Mouse (Mus musculus) limb, embryonic 10.5 days (tissue): Measurements from ENCODE around the gene Gmcl1. TPM values are rescaled to one million over a fixed set of nuclear protein-coding genes. Genes with fewer than 3 reads are reported as not detected.

Experiments used
- DNase-seq: peaks from one replicate; pipeline ENCODE4 v3.0.0-alpha.2; 2017; ENCODE audit warnings: low spot score
- H3K27ac ChIP-seq: fragments of 300-500 bp; sonication (generic); 2 replicates; pipeline ENCODE4 v1.5.1; 2016; ENCODE audit warnings: mild to moderate bottlenecking
- H3K27me3 ChIP-seq: fragments of 300-500 bp; sonication (generic); 2 replicates; pipeline ENCODE4 v1.6.1; 2016; ENCODE audit warnings: low read depth, mild to moderate bottlenecking; ENCODE audit not compliant: poor library complexity, severe bottlenecking
- H3K36me3 ChIP-seq: fragments of 300-500 bp; sonication (generic); 2 replicates; pipeline ENCODE4 v1.6.1; 2016; ENCODE audit warnings: mild to moderate bottlenecking, moderate library complexity
- H3K4me1 ChIP-seq: fragments of 300-500 bp; sonication (generic); 2 replicates; pipeline ENCODE4 v1.6.1; 2016
- H3K4me3 ChIP-seq: fragments of 300-500 bp; sonication (generic); 2 replicates; pipeline ENCODE4 v1.5.1; 2016; ENCODE audit warnings: mild to moderate bottlenecking, moderate library complexity
- H3K9me3 ChIP-seq: fragments of 300-500 bp; sonication (generic); replicated peaks from 2 replicates; pipeline ENCODE4 v1.6.1; 2016; ENCODE audit warnings: mild to moderate bottlenecking
- WGBS: fragments of 180-500 bp; shearing (Covaris S2); methylation state at CpG from one replicate; pipeline ENCODE4 v1.1.7; 2016; 5-methylcytosine and 5-hydroxymethylcytosine counted together
- polyA plus RNA-seq: library from polyadenylated mRNA; unstranded; fragments of >200 nt; fragmentation: Nextera tagmentation; extraction: Ambion mirVana; gene quantifications from 2 replicates; pipeline ENCODE4 v1.2.1, GENCODE M21; 2016

Gmcl1 gene
- polyA plus RNA-seq, 1 experiment from 2014 or later: 39.0 TPM

- no peak overlapping the region for H3K4me3 ChIP-seq
- no peak overlapping the region for H3K27ac ChIP-seq
- no peak for DNase-seq
- H3K9me3 ChIP-seq: no peaks in the 10 kb centered on the region
- H3K27me3 ChIP-seq: no peaks in the 10 kb centered on the region
- H3K4me1 ChIP-seq: no peaks in the 10 kb centered on the region
- 75% methylated on average over 3 of the region's 3 CpGs for WGBS
- H3K36me3 ChIP-seq: no peaks in the 10 kb centered on the region
These were observed 34.3 kb upstream of the Gmcl1 start for GRCm38 (mm10) chr6:86767465-86767864.

GRCm38 (mm10) chr6:86765637-86766059 lies 32.5 kb upstream of the Gmcl1 start:
- Histone ChIP-seq H3K27me3 (no peaks in the 10 kb centered on the region), H3K27ac (no peak overlapping the region), H3K4me1 (no peaks in the 10 kb centered on the region), H3K36me3 (no peaks in the 10 kb centered on the region), H3K4me3 (no peak overlapping the region), H3K9me3 (no peaks in the 10 kb centered on the region)
- DNase-seq: no peak
- WGBS: 80% methylated on average over 6 of the region's 6 CpGs

- Histone ChIP-seq H3K4me1 (peaks cover 10% of the 10 kb centered on the region), H3K36me3 (0 out of 2 replicates have a peak, but pooled peaks cover 3% of the 10 kb centered on the region), H3K4me3 (no peak overlapping the region), H3K9me3 (no peaks in the 10 kb centered on the region), H3K27ac (no peak overlapping the region), H3K27me3 (no peaks in the 10 kb centered on the region)
- DNase-seq: no peak
- WGBS: 91% methylated on average over 10 of the region's 10 CpGs
These were observed 21.1 kb upstream of the Gmcl1 start for GRCm38 (mm10) chr6:86754105-86754863.

GRCm38 (mm10) chr6:86752843-86753485 lies 19.8 kb upstream of the Gmcl1 start:
- Histone ChIP-seq H3K27me3 (no peaks in the 10 kb centered on the region), H3K36me3 (0 out of 2 replicates have a peak, but pooled peaks cover 3% of the 10 kb centered on the region), H3K4me1 (peaks cover 10% of the 10 kb centered on the region), H3K9me3 (no peaks in the 10 kb centered on the region), H3K4me3 (no peak overlapping the region), H3K27ac (no peak overlapping the region)
- DNase-seq: no peak
- WGBS: 77% methylated on average over 5 of the region's 5 CpGs

- peaks cover 10% of the 10 kb centered on the region for H3K4me1 ChIP-seq
- DNase-seq: no peak
- no peak overlapping the region for H3K4me3 ChIP-seq
- 91% methylated on average over 4 of the region's 4 CpGs for WGBS
- H3K27me3 ChIP-seq: no peaks in the 10 kb centered on the region
- no peak overlapping the region for H3K27ac ChIP-seq
- H3K9me3 ChIP-seq: no peaks in the 10 kb centered on the region
- H3K36me3 ChIP-seq: 0 out of 2 replicates have a peak, but pooled peaks cover 3% of the 10 kb centered on the region
These were observed 17.8 kb upstream of the Gmcl1 start for GRCm38 (mm10) chr6:86750961-86751360.

- Histone ChIP-seq H3K27me3 (no peaks in the 10 kb centered on the region), H3K9me3 (no peaks in the 10 kb centered on the region), H3K4me1 (peaks cover 10% of the 10 kb centered on the region), H3K27ac (no peak overlapping the region), H3K36me3 (0 out of 2 replicates have a peak, but pooled peaks cover 3% of the 10 kb centered on the region), H3K4me3 (no peak overlapping the region)
- DNase-seq: no peak
- 83% methylated on average over 4 of the region's 4 CpGs for WGBS
These were observed 16.6 kb upstream of the Gmcl1 start for GRCm38 (mm10) chr6:86749817-86750216.

GRCm38 (mm10) chr6:86747171-86747570 lies 14.0 kb upstream of the Gmcl1 start:
- Histone ChIP-seq H3K4me3 (no peak overlapping the region), H3K4me1 (0 out of 2 replicates have a peak, but pooled peaks cover 4% of the 10 kb centered on the region), H3K36me3 (no peaks in the 10 kb centered on the region), H3K9me3 (no peaks in the 10 kb centered on the region), H3K27me3 (no peaks in the 10 kb centered on the region), H3K27ac (no peak overlapping the region)
- DNase-seq: no peak

GRCm38 (mm10) chr6:86740652-86741051 lies 7.5 kb upstream of the Gmcl1 start:
- 38% methylated on average over 3 of the region's 3 CpGs for whole genome bisulfite sequencing

GRCm38 (mm10) chr6:86736830-86737229 lies 3.6 kb upstream of the Gmcl1 start:
- Histone ChIP-seq H3K4me3 (no peak overlapping the region), H3K4me1 (peaks cover 19% of the 10 kb centered on the region), H3K27me3 (no peaks in the 10 kb centered on the region), H3K9me3 (no peaks in the 10 kb centered on the region), H3K27ac (no peak overlapping the region), H3K36me3 (no peaks in the 10 kb centered on the region)
- no peak for DNase-seq
- 82% methylated on average over 6 of the region's 6 CpGs for WGBS

More at GRCm38 (mm10) chr6:86740652-86741051, 7.5 kb upstream of the Gmcl1 start:
- Histone ChIP-seq H3K27me3 (no peaks in the 10 kb centered on the region), H3K9me3 (no peaks in the 10 kb centered on the region), H3K4me1 (0 out of 2 replicates have a peak, but pooled peaks cover 4% of the 10 kb centered on the region), H3K36me3 (no peaks in the 10 kb centered on the region), H3K4me3 (no peak overlapping the region), H3K27ac (no peak overlapping the region)
- DNase-seq: no peak

GRCm38 (mm10) chr6:86736313-86736712 lies 3.1 kb upstream of the Gmcl1 start:
- Histone ChIP-seq H3K4me3 (no peak overlapping the region), H3K4me1 (peaks cover 21% of the 10 kb centered on the region), H3K9me3 (no peaks in the 10 kb centered on the region), H3K27me3 (no peaks in the 10 kb centered on the region), H3K27ac (no peak overlapping the region), H3K36me3 (no peaks in the 10 kb centered on the region)
- no peak for DNase-seq
- WGBS: 91% methylated on average over 4 of the region's 4 CpGs

GRCm38 (mm10) chr6:86732276-86733173 lies 658 bp downstream of the Gmcl1 start:
- Histone ChIP-seq H3K27ac (peak overlapping the region; percentile 89), H3K4me1 (peaks cover 21% of the 10 kb centered on the region), H3K27me3 (no peaks in the 10 kb centered on the region), H3K9me3 (no peaks in the 10 kb centered on the region), H3K4me3 (peak overlapping the region; percentile 83), H3K36me3 (peaks cover 2% of the 10 kb centered on the region)
- no peak for DNase-seq
- under 1% methylated on average over 62 of the region's 62 CpGs for WGBS

- H3K36me3 ChIP-seq: peaks cover 24% of the 10 kb centered on the region
- 94% methylated on average over 5 of the region's 5 CpGs for WGBS
- H3K4me1 ChIP-seq: peaks cover 12% of the 10 kb centered on the region
- no peaks in the 10 kb centered on the region for H3K9me3 ChIP-seq
- no peak overlapping the region for H3K4me3 ChIP-seq
- no peak for DNase-seq
- H3K27ac ChIP-seq: no peak overlapping the region
- no peaks in the 10 kb centered on the region for H3K27me3 ChIP-seq
These were observed 4.5 kb downstream of the Gmcl1 start for GRCm38 (mm10) chr6:86728711-86729110.
